Mouse (Mus musculus) CH12.LX (cell line): ENCODE data around the gene Vmn2r50. TPM values are rescaled to one million over a fixed set of nuclear protein-coding genes. Genes with fewer than 3 reads are reported as not detected.
"Not testable (repeated sequence)": the region's sequence is repeated elsewhere in the genome, so short reads cannot be mapped to it uniquely, and the experiment has no call there.

ENCODE experiments used
- DNase-seq: peaks from one replicate; pipeline ENCODE4 v3.0.0-alpha.2; 2013; ENCODE audit errors: extremely low read depth
- H3K27ac ChIP-seq: 2 replicates; pipeline ENCODE4 v1.5.1; 2012; ENCODE audit warnings: low read depth, mild to moderate bottlenecking, control low read depth, moderate library complexity; ENCODE audit not compliant: insufficient read depth
- H3K27me3 ChIP-seq: replicated peaks from 2 replicates; pipeline ENCODE3; 2012; ENCODE audit warnings: inconsistent platforms
- H3K36me3 ChIP-seq, 2 experiments: replicated peaks in 1 of 2; 2 replicates each; pipeline versions ENCODE3 to v1.6.1; 2012; ENCODE audit warnings: inconsistent platforms in 1 of 2, low read length in 1 of 2, mild to moderate bottlenecking in 1 of 2, mixed read lengths in 1 of 2, moderate library complexity in 1 of 2; ENCODE audit not compliant: control insufficient read depth in 1 of 2, insufficient read depth in 1 of 2
- H3K4me1 ChIP-seq, 2 experiments: 2 replicates each; pipeline ENCODE4 v1.6.1; 2012; ENCODE audit warnings: inconsistent platforms in 1 of 2, moderate library complexity in 1 of 2; ENCODE audit not compliant: insufficient read depth in 2 of 2, control insufficient read depth in 1 of 2
- H3K4me2 ChIP-seq: 2 replicates; pipeline ENCODE4 v1.6.1; 2012; ENCODE audit warnings: low read depth, mild to moderate bottlenecking, control low read depth; ENCODE audit not compliant: poor library complexity, insufficient read depth, severe bottlenecking
- H3K4me3 ChIP-seq, 3 experiments: fragments of 150-350 bp in 1 of 3; sonication (generic) in 1 of 3; replicated peaks in 1 of 3; 2 replicates each; pipeline versions ENCODE3 to v1.5.1; 2011 to 2012; ENCODE audit warnings: low read depth in 2 of 3, low read length in 2 of 3, mild to moderate bottlenecking in 2 of 3, moderate library complexity in 2 of 3, control low read depth in 1 of 3, improper control_type of control experiment in 1 of 3, inconsistent platforms in 1 of 3, mixed read lengths in 1 of 3; ENCODE audit not compliant: poor library complexity in 1 of 3
- H3K79me2 ChIP-seq: replicated peaks from 2 replicates; pipeline ENCODE4 v1.6.1; 2012; ENCODE audit warnings: mild to moderate bottlenecking, moderate library complexity; ENCODE audit not compliant: control insufficient read depth, poor library complexity, insufficient read depth, severe bottlenecking; ENCODE audit errors: extremely low read depth
- H3K9ac ChIP-seq: 2 replicates; pipeline ENCODE4 v1.6.1; 2012; ENCODE audit warnings: low read depth, mild to moderate bottlenecking, control low read depth, moderate library complexity; ENCODE audit not compliant: insufficient read depth
- H3K9me3 ChIP-seq: replicated peaks from 2 replicates; pipeline ENCODE3; 2012; ENCODE audit warnings: low read length, inconsistent platforms, mixed read lengths
- dilution Hi-C: fragments of 300-500 bp; cut with MboI; formaldehyde crosslinking; loops from 2 replicates; pipeline ENCODE4 v1.14.3; 2020; ENCODE audit warnings: low sequenced_read_pairs; ENCODE audit not compliant: extremely low pct_unique_long_range_greater_than_20kb, extremely low pct_ligation_motif_present
- in situ Hi-C: fragments of 300-500 bp; cut with MboI; formaldehyde crosslinking; loops from 3 replicates; pipeline ENCODE4 v1.14.3; 2019; ENCODE audit warnings: low sequenced_read_pairs, low pct_ligation_motif_present, low pct_unique_long_range_greater_than_20kb, mixed read lengths
- polyA plus RNA-seq: library from polyadenylated mRNA; unstranded; fragments of >175 nt; gene quantifications from 2 replicates; pipeline ENCODE4 v1.2.1, GENCODE M21; 2012; ENCODE audit warnings: low read depth; ENCODE audit not compliant: insufficient read length
- total RNA-seq, 2 experiments: library from RNA; depleted of rRNA; stranded (reverse); fragments of 300-350 nt in 1 of 2; fragments of >200 nt in 1 of 2; gene quantifications; 2 replicates each; pipeline ENCODE4 v1.2.3; 2012 to 2014

Gene Vmn2r50
- not detected in 2 replicates for total RNA-seq (2012; rRNA removed)
- total RNA-seq (2014; rRNA removed) = not detected in 2 replicates
- polyA plus RNA-seq = not detected in 2 replicates

- in situ Hi-C loops, H3K9me3 ChIP-seq, H3K4me1 ChIP-seq, H3K36me3 ChIP-seq, H3K4me3 ChIP-seq, H3K27me3 ChIP-seq, H3K27ac ChIP-seq, H3K79me2 ChIP-seq, dilution Hi-C loops, H3K9ac ChIP-seq, DNase-seq, H3K4me2 ChIP-seq: not testable (repeated sequence)
Observed at GRCm38 (mm10) chr7:10053196-10053595, at the start of gene Vmn2r50. Vmn2r50 (minus strand) TSS chr7:10053296.

GRCm38 (mm10) chr7:9992157-9992556, 60.9 kb downstream of the Vmn2r50 start, which contains the start of gene Vmn2r49:
Vmn2r49 (minus strand) TSS chr7:9992257.
- H3K36me3 ChIP-seq, H3K9me3 ChIP-seq, dilution Hi-C loops, H3K79me2 ChIP-seq, DNase-seq, H3K27ac ChIP-seq, H3K4me3 ChIP-seq, H3K9ac ChIP-seq, H3K27me3 ChIP-seq, in situ Hi-C loops, H3K4me1 ChIP-seq, H3K4me2 ChIP-seq: not testable (repeated sequence)

Other genes with a start within 250 kb of the Vmn2r50 start
- not detected in 2 replicates for gene Vmn2r47, start 212.0 kb downstream of the Vmn2r50 start, total RNA-seq (2012; rRNA removed)
- gene Vmn2r47, start 212.0 kb downstream of the Vmn2r50 start, total RNA-seq (2014; rRNA removed) = not detected in 2 replicates
- gene Vmn2r47, start 212.0 kb downstream of the Vmn2r50 start, polyA plus RNA-seq = not detected in 2 replicates
- gene Vmn2r48, start 99.7 kb downstream of the Vmn2r50 start, total RNA-seq (2012; rRNA removed) = not detected in 2 replicates
- not detected in 2 replicates for gene Vmn2r48, start 99.7 kb downstream of the Vmn2r50 start, total RNA-seq (2014; rRNA removed)
- gene Vmn2r48, start 99.7 kb downstream of the Vmn2r50 start, polyA plus RNA-seq = not detected in 2 replicates
- gene Vmn2r49, start 61.0 kb downstream of the Vmn2r50 start, total RNA-seq (2012; rRNA removed) = not detected in 2 replicates
- gene Vmn2r49, start 61.0 kb downstream of the Vmn2r50 start, total RNA-seq (2014; rRNA removed) = not detected in 2 replicates
- gene Vmn2r49, start 61.0 kb downstream of the Vmn2r50 start, polyA plus RNA-seq = not detected in 2 replicates
- gene Vmn2r51, start 52.4 kb upstream of the Vmn2r50 start, total RNA-seq (2012; rRNA removed) = not detected in 2 replicates
- not detected in 2 replicates for gene Vmn2r51, start 52.4 kb upstream of the Vmn2r50 start, total RNA-seq (2014; rRNA removed)
- not detected in 2 replicates for gene Vmn2r51, start 52.4 kb upstream of the Vmn2r50 start, polyA plus RNA-seq
- not detected in 2 replicates for gene Vmn2r52, start 123.3 kb upstream of the Vmn2r50 start, total RNA-seq (2012; rRNA removed)
- not detected in 2 replicates for gene Vmn2r52, start 123.3 kb upstream of the Vmn2r50 start, total RNA-seq (2014; rRNA removed)
- not detected in 2 replicates for gene Vmn2r52, start 123.3 kb upstream of the Vmn2r50 start, polyA plus RNA-seq
- not detected in 2 replicates for gene Vmn1r66, start 224.7 kb upstream of the Vmn2r50 start, total RNA-seq (2012; rRNA removed)
- gene Vmn1r66, start 224.7 kb upstream of the Vmn2r50 start, total RNA-seq (2014; rRNA removed) = not detected in 2 replicates
- gene Vmn1r66, start 224.7 kb upstream of the Vmn2r50 start, polyA plus RNA-seq = not detected in 2 replicates